Mouse (Mus musculus) fibroblast of lung, adult 2 months (primary cell): ENCODE results near the gene Josd2.
A peak's percentile ranks its signal among the peaks of the same experiment; 100 is the strongest.

Source experiments
- DNase-seq: peaks from one replicate; pipeline ENCODE4 v3.0.0-alpha.2; 2011; ENCODE audit warnings: low read depth

The Josd2 gene

DNA sequence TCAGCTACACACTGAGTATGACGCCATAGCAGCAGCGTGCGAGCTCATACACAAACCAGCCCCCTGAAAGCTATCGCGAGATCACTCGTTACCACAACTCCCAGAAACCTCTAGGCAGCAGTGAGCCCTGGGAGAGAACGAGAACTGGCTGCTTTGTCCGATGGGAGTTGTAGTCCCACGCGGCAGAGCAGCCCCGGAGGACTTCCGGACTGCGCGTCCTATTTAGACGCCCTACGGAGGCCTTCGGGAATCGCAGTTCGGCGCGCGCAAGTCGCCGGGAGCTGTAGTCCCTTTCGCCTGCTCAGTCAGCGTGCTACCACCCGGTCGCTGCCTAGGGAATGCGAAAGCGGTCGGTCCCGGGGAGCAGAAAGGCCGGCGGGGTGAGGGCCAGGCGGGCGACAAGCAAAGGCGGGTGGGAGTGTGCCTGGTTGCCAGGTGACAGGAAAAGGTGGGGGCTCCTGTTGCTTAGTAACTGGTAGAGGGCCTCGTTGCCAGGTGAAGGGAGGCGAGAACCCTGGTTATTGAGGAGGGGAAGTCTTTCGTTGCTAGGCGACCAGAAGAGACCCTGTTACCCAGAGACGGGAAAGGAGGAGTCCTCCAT, at the start of gene Josd2:
Gene Josd2, plus strand, starts transcription at position 170 of the 601 bp plus-strand sequence.
- peak; percentile 98 for DNase-seq

DNA sequence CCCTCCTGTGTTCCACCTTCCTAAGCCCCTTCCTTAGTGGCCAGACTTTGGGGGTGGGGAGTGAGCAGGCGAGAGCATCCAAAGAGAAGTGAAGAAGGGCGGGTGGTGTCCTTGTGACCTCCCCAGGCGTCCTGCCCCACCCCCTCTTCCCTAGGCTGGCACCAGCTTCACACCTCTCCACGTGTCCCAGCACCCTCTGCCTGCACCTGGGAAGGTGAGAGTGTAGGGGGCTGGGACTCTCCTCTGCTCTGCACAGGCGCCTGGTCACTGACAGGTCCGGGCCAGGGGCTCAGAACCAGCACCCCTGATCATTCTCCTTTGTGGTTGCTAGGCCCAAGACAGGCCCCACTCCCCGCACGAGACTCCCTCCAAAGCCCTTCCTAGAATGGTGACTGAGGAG, 40.1 kb upstream of the Josd2 start:
- DNase-seq: no peak

DNA sequence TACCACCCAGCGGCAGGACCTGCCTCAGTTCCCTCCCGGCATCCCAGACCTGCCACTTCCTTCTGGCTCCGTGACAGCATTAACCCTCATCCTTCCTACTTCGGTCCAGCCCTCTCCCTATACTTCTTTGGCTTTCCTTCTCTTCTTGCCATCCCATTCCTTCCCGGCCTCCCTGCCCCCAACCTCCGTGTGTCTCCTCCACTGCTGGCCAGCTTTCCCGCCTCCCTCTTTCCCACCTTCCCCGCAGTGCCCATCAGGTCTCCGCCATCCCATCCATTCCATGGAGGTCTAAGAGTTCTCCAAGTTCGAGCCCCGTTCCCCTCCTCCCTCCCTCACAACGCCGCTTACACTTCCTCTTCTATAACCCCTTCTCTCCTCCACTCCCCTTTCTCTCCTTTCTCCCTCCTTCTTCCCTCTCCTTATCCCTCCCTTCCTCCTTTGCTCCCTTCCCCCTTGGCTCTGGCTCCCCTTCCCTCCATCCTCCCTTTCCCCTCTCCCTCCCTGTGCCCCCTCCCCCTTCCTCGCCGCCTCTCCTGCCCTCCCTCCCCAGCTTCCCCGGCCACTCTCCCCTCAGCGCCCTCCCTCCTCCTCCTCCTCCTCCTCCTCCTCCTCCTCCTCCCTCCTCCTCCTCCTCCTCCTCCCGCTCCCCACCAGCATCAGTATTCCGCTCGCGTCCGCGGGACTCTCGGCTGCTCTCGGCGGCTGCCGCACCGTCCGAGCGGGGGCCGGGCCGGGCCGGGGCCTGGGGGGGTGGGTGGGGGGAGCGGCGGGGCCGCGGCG, 39.4 kb upstream of the Josd2 start:
- DNase-seq: no peak

DNA sequence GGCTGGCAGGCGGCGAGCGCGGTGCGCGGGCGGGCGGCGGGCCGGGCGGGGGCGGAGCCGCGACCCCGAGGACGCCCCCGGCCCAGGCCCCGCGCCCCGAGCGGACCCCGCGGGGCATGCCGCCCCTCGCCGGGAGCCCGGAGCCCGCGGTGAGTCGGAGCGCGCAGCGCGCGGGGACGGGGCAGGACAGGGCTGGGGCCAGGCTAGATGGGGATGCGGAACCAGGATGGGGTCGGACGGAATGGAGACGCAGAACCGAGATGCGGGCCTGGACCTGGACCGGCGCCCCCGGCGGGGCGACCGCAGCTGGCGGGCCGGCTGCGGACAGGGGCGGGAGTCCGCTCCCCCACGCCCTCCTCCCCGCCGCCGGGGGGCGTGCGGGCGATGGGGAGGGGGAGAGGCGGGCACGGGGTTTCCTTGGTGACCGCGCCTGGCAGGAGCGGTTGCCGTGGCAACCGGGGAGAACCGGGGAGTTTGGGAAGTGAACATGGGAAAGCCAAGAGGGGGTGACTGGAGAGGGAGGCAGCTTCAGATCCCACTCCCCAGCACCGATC, 38.7 kb upstream of the Josd2 start, which contains the start of gene Lrrc4b:
Gene Lrrc4b, plus strand, starts transcription at position 51 of the 554 bp plus-strand sequence.
- no peak for DNase-seq

DNA sequence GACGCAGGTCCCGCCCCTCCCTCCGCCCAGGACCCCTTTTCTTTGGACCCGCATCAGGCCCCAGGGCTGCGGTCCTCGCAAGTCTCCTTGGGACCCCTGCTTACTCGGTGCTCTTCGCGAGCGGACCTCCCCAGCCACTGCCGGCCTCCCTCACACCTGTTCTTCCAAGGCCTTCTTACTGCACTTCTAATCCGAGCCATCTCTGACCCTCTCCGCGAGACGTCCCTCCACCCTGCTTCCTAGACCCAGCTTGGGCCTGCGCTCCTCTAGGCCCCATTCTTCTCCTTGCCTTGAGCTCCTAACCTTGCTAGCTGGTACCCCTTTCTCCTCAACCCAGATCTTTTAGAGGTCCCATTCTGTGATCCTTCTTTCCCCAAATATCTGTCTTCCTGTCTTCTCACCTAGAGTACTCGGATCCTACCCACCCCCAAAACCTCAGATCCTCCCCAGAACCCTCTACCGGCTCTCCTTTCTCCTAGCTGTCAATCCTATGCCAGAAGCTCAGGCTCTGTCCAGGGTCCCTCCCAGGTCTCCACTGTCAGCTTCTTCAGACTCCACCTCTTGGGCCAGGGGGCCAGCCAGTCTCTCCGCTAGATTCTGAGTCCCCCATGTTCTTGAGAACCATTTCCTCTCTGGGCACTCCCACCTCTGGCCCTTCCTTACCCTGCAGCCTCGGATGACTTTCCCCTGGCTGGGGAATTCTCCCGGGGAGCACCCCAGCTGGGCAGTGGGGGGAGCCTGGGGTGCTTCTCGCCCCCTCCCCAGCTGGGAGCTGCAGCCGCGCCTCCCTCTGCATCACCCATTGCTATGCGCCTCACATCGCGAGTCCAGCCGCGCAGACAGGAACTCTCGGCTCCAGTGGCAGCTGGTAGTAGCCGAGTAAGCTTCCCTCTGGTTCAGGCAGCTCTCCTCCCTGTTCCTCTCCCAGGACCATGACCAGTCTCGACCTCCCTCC, 38.0 kb upstream of the Josd2 start:
- DNase-seq: no peak

DNA sequence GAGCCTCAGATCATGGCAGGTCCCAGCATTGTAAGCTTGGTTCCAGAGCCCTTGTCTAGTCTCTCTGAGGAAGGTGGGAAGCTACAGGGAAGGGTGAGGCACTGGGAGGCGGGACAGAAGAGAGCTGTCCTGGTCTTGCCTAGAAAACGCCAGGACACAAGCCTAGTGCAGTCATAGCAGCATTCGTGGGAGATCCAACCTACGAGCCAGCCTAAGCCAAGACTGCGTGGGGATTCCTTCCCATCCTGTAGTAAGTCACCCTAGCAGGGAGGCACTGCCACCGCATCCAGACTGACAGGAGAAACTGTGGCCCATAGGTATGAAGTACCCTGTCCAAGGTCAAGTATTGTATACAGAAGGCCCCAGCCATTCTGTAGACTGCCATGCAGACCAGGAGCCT, 35.2 kb upstream of the Josd2 start:
- no peak for DNase-seq

DNA sequence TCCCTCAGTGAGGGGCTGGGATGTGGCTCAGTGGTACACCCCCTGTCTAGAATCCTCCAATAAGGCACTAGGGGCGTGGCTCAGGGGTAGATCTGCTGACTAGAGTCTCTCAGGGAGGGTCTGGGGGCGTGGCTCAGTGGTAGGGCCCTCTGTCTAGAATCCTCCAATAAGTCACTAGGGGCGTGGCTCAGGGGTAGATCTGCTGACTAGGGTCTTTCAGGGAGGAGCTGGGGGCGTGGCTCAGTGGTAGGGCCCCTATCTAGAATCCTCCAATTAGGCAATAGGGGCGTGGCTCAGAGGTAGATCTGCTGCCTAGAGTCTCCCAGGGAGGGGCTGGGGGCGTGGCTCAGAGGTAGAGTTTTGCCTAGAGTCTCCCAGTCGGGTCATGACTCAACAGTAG, 34.4 kb upstream of the Josd2 start:
- DNase-seq: no peak

DNA sequence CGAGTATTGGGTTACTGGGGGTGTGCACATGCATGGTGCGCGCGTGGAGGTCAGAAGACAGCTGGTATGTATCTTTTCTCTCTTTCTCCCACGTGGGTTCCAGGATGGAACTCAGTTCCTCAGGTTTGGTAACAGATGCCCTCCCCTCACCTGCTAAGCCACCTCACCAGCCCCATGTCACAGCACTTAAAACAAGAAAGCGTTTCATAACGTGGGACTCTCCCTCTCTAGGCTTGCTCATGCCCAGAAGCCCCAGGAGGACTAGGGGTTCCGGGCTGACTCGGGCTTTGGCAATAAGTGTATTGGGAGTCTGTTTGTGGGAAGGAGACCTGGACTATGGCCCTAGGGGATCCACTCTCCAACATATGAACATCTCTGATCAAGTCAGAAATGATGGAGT, 33.7 kb upstream of the Josd2 start:
- no peak for DNase-seq

DNA sequence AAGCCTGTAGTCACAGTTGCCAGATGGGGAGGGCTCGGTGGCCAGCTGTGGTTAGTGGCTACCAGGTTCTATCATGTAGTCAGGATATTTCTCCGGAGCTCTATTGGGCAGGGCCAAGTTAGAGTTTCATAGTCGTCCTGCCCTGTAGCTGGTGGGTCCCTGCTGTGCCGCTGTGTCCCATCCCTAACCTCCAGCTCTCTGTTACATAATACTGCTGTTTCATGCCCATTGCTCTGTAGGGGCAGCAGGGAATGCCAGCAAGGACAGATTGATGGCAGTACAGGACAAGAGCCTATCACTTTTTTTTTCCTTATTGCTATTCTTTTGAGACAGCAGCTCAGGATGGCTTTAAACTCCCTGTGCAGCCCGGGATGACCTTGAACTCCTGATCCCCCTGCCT, 32.0 kb upstream of the Josd2 start:
- DNase-seq: no peak

DNA sequence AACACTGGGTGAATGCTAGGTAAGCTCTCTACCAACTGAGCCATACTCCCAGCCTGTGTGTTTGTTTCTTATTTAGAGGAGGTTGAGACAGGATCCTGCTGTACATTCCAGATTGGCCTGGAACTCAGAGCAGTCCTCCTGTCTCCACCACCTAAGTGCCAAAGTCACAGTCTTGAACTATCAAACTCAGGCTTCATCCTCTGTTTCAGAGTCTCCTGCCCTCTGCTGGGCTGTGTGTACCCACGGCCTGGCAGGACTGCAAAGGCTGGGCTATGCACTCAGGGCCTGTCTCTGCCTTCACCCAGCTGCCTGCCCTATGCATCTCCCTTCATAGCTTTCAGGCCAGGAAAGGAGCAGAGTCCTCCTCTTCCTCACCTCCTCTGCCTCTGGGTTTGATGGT, 31.5 kb upstream of the Josd2 start:
- no peak for DNase-seq

DNA sequence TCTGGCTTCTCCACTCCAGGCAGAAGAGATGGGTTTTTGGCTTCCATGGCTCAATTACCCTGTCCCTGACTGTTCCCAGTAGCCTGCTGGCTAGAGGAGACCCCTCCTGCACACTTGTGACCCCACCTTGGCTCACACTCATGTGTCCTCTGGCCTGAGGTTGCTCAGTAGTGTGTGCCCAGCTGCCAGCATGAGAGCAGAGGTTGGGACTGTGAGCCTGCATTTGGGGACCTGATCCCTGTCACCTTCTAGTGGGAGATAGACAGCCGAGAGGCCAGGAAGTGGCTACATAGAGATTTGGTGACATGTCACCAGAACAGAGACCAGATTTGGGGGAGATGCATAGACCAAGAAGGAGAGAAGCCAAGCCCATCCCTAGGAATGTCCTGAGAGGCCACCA, 30.6 kb upstream of the Josd2 start:
- DNase-seq: no peak

DNA sequence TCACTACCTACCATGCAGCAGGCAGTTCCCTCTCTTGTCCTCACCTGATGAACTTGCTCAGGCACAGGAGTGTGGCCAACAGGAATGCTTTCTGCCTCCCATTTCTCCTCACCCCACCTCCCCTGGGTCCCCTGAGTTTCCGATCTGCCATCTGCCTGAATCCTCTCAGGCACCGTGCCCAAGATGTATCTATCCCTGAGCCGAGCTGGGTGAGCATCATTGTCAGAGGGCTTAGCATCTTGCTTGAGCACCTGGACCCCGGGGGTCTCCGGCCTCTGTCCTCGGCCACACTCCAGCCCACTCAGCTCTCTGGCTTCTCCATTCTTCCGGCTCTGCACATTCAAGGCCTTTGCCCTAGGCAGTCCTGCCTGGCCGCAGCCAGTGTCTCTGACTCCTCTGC, 29.8 kb upstream of the Josd2 start:
- no peak for DNase-seq

DNA sequence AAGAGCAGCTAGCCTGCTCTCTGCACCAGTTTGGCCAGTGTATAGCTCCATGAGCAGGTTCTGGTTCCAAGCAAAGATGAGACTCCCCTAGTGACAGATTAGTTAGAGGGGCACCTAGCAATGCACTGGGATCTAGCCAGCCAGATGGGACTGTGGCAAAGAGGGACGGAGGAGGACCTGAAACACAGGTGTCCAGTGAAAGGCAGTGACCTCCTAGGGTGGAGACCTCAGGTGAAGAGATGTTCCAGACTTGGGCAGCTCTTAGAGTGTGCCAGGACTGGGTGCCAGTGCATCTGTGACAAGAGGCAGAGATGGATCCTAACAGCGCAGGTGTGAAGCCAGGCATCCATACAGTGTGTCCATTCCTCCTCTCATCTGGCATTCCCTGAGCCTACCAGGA, 28.1 kb upstream of the Josd2 start:
- DNase-seq: no peak

DNA sequence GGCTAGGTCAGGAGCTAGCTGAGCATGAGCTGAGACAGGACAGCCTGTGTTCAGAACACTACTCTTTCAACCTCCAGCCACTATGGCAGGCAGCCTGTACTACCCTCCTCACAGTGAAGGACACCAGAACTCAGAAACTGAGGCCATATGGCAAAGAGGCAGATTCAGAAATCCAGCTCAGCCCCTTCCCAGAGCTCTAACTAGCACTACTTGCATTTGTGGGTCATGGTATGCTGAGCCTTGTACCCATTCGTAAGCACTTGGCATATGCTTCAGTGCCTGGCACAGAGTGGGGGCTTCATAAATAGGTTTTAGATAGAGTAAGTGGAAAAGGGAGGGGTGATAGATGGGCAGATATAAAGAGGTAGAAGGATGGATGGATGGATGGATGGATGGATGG, 27.3 kb upstream of the Josd2 start:
- DNase-seq: no peak

DNA sequence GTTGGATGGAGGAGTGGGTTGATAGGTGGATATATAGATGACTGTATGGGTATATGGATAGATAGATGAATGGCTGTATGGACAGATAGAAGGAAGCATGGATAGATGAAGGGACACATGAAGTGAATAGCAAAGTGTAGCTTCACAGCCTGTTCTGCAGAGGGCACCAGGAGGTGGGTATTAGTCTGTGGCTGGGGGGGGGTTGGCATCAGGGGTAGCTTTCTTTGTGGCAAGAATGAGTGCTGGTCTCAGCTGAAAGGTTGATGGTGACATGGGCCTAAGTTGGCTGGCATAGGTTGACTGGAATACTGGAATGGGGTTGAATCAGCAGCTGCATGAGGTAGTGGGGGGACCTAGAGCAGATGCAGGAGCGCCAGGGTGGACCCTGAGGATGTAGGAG, 26.6 kb upstream of the Josd2 start:
- no peak for DNase-seq

DNA sequence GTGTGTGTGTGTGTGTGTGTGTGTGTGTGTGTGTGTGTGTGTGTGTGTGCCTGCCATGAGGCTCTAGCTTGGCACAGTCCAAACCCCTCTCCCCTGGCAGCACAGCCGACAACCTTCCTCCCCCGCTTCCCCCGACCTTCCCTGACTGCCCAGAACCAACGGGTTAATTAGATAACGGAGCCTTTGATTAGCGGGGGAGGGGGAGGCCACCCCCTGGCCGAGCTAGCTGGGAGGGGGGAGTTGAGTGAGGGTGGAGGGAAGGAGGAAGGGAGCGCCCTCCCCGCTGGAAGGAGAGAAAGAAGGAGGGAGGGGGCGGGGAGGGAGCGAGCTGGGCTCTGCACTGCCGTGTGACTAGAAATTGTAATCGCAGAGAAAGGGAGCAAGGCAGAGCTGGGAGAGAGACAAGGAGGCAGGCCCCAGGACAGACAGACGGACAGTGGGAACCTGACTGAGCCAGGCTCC, 26.1 kb upstream of the Josd2 start:
- no peak for DNase-seq

DNA sequence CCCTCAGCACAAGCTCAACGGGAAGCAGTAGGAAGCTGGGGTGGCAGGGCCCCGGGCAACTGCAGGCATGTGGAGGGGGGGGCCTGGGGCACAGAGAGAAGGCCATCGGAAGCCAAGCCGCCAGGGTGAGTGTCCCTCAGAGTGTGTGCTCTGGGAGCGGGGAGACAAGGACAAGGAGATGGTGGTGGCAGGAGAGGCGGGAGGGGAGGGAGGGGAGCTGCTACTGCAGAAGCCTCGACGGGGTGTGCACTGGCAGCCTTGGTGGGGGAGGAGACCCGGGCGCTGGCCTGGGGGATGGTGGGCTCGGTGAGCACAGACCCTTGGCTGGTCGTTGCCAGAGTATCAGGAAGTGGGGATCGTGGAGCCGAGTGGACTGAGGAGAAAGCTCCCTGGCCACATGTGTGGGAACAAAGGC, 25.4 kb upstream of the Josd2 start:
- DNase-seq: no peak

DNA sequence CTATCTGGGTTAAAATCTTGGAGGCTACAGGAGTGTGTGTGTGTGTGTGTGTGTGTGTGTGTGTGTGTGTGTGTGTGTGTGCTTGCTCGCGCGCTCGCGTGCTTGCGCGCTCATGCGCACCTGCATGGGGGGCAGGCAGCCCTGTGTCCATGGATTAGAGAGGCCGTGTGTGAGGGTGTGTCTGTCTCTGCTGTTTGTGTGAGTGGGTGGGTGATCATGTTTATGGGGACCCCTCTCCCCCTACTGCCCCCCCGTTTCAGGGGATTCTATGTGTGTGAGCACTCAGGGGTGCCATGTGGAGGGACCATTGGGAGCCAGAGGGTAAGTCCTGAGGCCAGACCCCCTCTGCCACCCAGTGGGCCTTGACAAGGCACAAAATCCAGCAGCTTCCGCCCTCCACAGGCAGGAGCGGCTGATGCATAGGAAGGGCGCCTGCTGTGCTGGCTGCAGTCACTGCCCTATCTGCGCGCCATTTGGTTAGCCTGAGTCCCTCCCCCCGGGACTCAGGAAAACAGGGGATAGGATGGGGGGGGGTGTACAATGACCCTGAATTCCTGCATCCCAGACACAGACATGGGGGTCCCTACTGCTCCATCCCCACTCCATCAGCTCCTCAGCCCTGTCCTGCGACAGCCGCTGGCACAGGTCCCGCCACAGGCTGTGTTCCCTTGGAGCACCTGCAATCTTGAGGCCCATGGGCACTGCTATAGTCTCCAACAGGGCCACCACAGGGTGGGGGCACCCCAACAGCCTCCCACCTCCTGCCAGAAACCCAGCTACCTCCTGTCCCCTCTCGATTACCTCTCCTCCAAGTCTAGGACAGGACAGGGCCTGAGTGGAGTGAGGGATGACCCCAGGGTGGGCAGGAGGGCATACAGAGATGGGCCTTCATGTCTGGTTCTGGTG, 24.3 kb upstream of the Josd2 start:
- no peak for DNase-seq

DNA sequence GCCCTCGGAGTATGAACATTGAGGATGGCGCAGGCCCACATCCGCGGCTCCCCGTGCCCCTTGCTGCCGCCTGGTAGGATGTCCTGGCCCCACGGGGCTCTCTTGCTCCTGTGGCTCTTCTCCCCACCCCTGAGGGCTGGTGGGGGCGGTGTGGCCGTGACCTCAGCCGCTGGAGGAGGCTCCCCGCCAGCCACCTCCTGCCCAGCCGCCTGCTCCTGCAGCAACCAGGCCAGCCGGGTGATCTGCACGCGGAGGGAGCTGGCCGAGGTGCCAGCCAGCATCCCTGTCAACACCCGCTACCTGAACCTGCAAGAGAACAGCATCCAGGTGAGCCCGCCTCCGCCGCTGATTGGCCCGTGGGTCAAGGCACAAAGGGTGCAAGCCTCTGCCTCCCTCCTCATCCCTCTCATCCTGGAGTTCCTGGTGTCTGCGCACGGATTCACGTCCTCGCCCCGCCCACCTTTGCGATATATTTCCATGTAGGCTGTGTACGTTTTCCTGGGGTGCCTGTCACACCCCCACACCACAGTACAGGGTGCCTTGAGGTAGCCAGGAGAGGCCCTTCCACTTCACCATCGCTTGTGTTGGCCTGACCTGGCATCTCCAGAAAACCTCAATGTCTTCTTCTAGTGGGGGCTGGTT, 22.8 kb upstream of the Josd2 start:
- no peak for DNase-seq

DNA sequence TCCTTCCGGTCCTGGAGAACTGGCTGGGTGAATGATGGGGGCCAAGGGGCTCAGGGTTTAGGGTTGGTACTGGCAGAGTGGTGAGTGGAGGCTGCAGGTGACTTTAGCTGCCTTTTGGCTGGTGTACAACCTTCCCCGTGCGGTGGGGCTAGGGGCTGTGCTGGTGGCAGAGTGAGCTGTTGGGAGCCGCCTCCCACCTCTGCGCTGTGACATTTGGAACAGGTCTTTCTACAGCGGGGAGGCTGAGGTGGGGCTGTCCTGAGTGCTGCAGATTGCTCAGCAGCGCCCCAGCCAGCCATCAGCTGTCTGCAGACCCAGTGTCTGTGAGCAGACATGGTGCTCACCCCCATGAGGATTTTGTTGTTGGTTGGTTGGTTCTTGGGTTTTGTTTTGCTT, 22.3 kb upstream of the Josd2 start:
- no peak for DNase-seq
